Mouse (Mus musculus) cortical plate, adult 2 months (tissue): ENCODE data around the gene Pde2a. TPM values are rescaled to one million over a fixed set of nuclear protein-coding genes. Genes with fewer than 3 reads are reported as not detected.

Experiments used
- H3K27ac ChIP-seq: fragments of 200-500 bp; 2 replicates; pipeline ENCODE4 v1.5.1; 2012; ENCODE audit warnings: low read length, control low read depth, inconsistent platforms; ENCODE audit not compliant: insufficient read depth
- H3K4me1 ChIP-seq: fragments of 200-500 bp; 2 replicates; pipeline ENCODE4 v1.6.1; 2011; ENCODE audit warnings: low read length; ENCODE audit not compliant: control insufficient read depth, insufficient read depth
- H3K4me3 ChIP-seq: fragments of 200-500 bp; 2 replicates; pipeline ENCODE4 v1.5.1; 2011; ENCODE audit warnings: mild to moderate bottlenecking, low read length, control low read depth; ENCODE audit not compliant: insufficient read depth
- CTCF ChIP-seq: fragments of 200-500 bp; IDR thresholded peaks from 2 replicates; pipeline ENCODE4 v1.5.1; 2011; ENCODE audit warnings: mild to moderate bottlenecking, control low read depth, low read length; ENCODE audit not compliant: insufficient read depth; ENCODE audit errors: extremely low read depth
- POLR2A ChIP-seq: fragments of 200-500 bp; IDR thresholded peaks from 2 replicates; pipeline ENCODE4 v1.6.1; 2011; ENCODE audit warnings: mild to moderate bottlenecking, low read length, control low read depth; ENCODE audit not compliant: insufficient read depth; ENCODE audit errors: extremely low read depth
- polyA plus RNA-seq: library from polyadenylated mRNA; depleted of rRNA; stranded (reverse); fragments of >200 nt; gene quantifications from 2 replicates; pipeline ENCODE4 v1.2.3, GENCODE M21; 2012

Pde2a gene
- polyA plus RNA-seq, 1 experiment: 236 TPM

DNA sequence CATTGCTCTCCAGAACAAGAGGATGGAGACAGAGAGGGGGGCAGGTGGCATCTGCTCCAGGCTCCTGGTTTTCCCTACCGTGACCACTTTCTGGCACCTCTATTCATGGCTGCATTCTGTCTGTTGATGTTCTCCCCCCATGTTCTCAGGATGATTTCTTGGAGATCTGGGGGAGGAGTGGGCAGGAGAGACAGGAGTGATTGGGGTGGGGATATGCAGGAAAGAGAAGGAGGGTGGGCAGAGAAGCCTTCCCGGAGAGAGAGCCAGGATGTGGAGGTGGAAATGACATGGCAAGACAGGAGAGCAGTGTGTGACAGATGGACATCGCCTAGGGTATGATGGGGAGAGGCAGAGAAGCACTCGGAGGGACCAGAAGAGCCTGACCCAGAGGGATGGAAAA lies 55.0 kb downstream of the Pde2a start:
- no peak overlapping the region for H3K4me3 ChIP-seq
- H3K4me1 ChIP-seq: peaks cover 31% of the 10 kb centered on the region
- TF ChIP-seq POLR2A (no peak), CTCF (no peak)
- peak overlapping the region; percentile 0; the same call in 1 of the 2 replicates for H3K27ac ChIP-seq

DNA sequence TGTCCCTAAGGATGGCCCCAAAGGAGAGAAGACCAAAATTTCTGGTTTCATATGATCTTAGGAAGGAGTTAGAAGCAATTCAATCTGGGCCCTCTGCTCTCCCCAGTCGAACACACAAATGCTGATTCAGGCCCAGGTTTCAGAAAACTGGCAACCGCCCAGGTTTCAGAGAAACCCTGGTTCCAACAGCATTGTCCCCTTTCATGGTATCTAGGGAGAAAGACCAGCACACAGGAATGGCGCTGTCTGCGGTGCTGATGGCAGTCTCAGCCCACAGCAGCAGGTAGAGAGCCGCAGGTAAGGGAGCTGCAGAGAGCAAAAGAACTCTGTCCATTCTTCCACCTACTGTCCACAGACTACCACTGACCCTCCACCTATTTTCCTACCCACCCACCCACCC lies 55.7 kb downstream of the Pde2a start:
- Histone ChIP-seq H3K27ac (no peak overlapping the region), H3K4me3 (no peak overlapping the region), H3K4me1 (peaks cover 36% of the 10 kb centered on the region)
- TF ChIP-seq CTCF: no peak
- TF ChIP-seq POLR2A: no peak

DNA sequence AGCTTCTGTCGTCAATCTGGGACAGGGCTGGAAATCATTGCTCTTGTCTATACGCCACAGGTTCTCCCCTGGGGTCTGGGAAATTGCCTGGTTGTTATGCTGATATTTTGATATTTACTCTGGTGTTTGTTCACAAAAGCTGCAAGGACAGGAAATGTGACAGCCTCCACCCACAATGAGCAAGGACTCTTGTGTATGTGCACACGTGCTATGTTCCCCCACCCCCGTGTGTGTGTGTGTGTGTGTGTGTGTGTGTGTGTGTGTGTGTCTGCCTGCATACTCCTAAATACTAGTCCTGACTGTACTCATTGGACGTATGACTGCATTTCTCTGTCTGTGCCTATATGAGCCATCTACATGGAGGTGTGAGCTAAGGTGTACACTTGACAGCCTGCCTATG lies 56.6 kb downstream of the Pde2a start:
- Histone ChIP-seq H3K27ac (no peak overlapping the region), H3K4me1 (peaks cover 38% of the 10 kb centered on the region), H3K4me3 (no peak overlapping the region)
- no peak for TF ChIP-seq CTCF
- TF ChIP-seq POLR2A: no peak

DNA sequence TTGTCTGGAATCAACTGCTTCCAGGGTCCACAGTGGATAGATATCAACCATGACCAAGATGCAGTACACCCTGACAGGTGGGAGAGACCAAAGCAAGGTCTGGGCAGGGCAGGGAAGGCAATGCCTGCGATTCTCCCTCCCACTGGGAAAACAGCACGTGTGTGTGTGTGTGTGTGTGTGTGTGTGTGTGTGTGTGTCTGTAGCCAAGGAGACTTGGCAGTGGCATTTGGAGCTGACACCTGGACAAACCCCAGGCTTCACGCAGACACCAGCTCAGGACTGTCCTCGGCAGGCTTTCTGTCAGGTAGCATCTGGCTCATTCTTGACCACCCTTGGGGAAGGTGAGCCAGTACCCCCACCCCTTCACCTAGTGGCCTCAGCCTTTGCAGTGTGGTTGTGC lies 58.4 kb downstream of the Pde2a start:
- Histone ChIP-seq H3K4me1 (peaks cover 45% of the 10 kb centered on the region), H3K4me3 (no peak overlapping the region), H3K27ac (peak overlapping the region; percentile 18; the same call in 1 of the 2 replicates)
- TF ChIP-seq CTCF (no peak), POLR2A (no peak)

DNA sequence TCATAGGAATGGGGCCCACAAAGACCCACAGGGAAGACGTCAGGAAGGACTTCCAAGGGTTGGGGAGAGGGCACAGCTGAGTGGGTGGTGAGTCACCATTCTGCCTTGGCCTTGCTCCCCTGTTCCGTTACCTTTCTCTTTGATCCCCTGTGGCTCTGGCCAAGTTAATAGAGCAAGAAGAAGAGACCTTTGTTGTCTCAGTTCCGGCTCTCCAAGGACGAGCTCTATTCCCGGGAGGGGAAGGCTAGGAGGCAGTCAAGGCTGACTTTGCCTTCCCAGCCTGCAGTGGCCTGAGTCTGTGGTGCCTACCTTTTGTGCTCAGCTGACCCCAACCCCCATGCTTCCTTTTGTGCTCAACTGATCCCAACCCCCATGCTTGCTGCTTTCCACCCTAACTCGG lies 59.2 kb downstream of the Pde2a start:
- no peak for TF ChIP-seq POLR2A
- no peak for TF ChIP-seq CTCF
- no peak overlapping the region for H3K4me3 ChIP-seq
- H3K27ac ChIP-seq: peak overlapping the region; percentile 41; the same call in 1 of the 2 replicates
- H3K4me1 ChIP-seq: peaks cover 41% of the 10 kb centered on the region

DNA sequence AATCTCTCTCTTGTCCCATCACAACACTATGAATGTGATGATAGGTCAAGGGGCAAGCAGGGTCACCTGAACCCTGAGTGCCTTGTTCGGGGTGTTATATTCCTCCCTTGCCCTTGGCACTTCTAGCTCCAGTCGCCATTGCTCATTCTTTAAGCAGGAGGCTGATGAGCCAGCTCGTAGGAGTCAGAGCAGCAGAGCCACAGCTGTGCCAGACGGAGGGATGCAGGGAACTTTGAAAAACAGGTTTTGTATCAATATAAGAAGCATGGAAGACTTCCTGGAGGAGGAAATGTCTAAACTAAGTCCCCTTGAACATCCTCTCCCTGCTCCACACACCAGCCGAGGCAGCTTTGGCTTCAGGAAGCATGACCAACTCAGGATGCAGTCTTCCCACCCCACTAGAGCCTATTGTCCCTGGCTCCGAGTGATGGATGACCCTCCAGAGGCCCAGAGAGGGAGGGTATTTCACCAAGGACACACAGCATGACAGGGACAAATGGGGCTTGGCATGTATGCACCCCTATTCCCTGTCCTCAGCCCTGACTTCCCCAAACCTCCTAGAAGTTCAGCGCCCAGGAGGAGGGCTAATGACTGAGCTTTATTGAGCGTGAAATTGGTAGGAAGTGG lies 60.5 kb downstream of the Pde2a start:
- Histone ChIP-seq H3K4me3 (no peak overlapping the region), H3K4me1 (peaks cover 35% of the 10 kb centered on the region), H3K27ac (peak overlapping the region; percentile 56; the same call in 1 of the 2 replicates)
- TF ChIP-seq POLR2A (no peak), CTCF (no peak)

DNA sequence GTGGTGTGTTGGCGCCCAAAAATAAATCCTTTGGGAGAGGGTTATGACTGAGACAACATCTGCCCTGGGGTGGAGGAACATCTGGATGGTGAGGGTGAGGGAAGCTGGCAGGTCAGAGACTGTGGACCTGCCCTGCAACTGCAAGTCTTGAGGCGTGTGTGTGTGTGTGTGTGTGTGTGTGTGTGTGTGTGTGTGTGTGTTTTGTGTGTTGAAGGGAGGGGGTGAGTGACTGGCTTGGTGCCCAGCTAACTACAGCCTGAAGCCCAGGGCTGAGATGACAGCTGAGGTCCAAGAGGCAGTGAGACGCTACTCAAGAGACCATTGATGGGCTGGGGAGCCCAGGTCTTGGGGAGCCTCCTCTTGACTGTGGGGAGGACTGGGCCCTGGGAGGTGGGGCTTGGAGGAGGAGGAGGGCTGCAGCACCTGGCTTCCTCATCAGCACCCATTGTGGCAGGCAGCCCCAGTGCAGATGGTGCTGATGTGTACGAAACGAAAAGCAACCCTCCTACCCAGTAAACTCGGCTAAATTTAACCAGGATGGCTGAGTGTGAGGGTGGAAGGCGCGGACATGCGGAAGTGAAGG lies 61.1 kb downstream of the Pde2a start:
- TF ChIP-seq POLR2A (no peak), CTCF (no peak)
- H3K27ac ChIP-seq: peak overlapping the region; percentile 56
- H3K4me3 ChIP-seq: no peak overlapping the region
- H3K4me1 ChIP-seq: peaks cover 35% of the 10 kb centered on the region

DNA sequence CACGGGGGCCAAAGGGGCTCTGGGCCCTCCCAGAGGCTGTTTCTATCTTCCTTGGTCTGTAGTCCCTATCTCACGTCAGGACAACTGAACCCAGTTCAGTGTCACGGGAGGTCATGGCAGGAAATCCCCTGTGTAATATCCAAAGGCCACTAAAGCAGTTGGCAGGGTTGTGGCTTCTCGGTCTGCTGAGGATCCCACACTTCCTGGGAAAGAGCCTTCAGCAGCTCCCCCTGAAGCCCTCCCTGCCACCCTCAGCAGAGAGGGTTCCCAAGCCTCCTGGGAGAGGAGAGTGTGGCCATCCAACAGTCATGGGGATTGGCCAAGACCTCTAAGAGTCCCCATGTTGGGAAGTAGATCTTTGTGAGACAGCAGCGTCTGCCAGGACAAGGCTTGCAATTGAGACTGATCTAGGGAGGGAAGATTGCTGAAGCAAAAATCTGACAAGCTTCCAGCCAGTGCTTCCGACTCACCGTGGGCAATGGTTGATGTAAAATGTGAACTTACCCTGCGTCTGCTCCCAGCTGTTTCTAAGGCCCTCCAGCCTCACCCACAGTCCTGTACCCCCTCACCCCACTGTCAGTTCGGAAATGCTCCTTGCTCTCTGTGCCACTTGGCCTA lies 62.1 kb downstream of the Pde2a start:
- no peak for TF ChIP-seq POLR2A
- no peak for TF ChIP-seq CTCF
- H3K27ac ChIP-seq: peak overlapping the region; percentile 71
- no peak overlapping the region for H3K4me3 ChIP-seq
- H3K4me1 ChIP-seq: peaks cover 33% of the 10 kb centered on the region

DNA sequence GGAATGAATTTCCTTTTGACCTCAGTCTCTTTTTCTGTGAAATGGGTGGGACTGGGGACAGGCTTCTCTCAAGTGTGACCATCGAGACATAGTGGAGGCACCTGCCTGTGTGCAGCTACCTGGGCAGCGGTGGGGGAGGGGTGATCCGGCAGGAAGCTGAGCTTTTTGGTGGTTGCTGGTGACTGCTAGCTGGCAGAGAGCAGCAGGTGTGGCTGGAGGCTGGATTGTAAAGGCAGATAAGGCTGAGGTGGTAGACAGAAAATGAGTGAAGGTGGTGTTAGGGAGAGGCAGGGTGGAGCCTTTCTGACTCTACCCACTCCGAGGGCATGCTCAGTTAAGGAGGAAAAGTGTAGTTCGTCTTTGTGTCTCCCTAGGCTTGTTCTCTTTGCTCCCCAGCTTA lies 65.6 kb downstream of the Pde2a start:
- no peak overlapping the region for H3K4me3 ChIP-seq
- H3K27ac ChIP-seq: no peak overlapping the region
- H3K4me1 ChIP-seq: peaks cover 18% of the 10 kb centered on the region
- no peak for TF ChIP-seq CTCF
- no peak for TF ChIP-seq POLR2A

DNA sequence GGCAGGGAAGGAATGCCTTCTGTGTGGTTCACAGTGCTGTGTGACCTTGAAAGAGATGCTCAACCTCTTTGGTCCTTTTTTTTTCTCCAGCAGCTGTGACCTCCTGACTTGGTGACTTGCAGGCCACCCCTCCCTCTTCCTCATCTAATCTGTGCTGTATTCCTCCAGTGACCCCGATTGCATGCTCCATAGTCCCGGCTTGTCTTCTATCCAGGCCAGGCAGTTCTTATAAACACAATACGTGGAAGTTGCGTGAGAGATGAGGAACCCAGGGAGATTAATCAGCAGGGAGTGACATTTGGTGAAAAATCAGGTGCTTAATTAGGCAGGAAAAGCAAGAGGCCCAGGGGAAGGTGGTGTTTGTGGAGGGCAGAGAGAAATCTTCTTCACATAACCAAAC lies 69.5 kb downstream of the Pde2a start:
- H3K27ac ChIP-seq: no peak overlapping the region
- 0 out of 2 replicates have a peak, but pooled peaks cover 1% of the 10 kb centered on the region for H3K4me1 ChIP-seq
- H3K4me3 ChIP-seq: no peak overlapping the region
- TF ChIP-seq POLR2A (no peak), CTCF (no peak)
